Mouse (Mus musculus): ENCODE data around the gene Swt1. TPM values are rescaled to one million over a fixed set of nuclear protein-coding genes. Genes with fewer than 3 reads are reported as not detected.

The Swt1 gene
- total RNA-seq, 2 experiments from 2014 or later: 23.5 to 41.0 TPM

DNA sequence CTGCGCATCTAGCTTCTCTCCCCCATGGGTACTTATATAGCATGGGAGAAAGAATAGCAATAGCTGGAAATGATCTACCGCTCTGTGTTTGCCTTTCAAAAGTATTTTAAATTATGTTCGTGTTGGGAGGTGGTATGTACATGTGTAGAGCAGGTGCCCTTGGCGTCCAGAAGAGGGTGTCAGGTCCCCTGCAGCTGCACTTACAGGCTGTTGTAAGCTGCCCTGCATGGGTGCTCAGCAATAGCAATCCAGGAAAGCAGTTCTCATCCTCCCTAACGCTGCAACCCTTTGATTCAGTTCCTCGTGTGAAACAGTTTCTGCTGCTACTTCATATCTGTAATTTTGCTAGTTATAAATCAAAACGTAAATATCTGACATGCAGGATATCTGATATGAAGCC lies 98.7 kb downstream of the Swt1 start:
- ATAC-seq (replicated peaks; ENCODE audit: low FRiP score, low TSS enrichment, poor library complexity, severe bottlenecking): no peak

DNA sequence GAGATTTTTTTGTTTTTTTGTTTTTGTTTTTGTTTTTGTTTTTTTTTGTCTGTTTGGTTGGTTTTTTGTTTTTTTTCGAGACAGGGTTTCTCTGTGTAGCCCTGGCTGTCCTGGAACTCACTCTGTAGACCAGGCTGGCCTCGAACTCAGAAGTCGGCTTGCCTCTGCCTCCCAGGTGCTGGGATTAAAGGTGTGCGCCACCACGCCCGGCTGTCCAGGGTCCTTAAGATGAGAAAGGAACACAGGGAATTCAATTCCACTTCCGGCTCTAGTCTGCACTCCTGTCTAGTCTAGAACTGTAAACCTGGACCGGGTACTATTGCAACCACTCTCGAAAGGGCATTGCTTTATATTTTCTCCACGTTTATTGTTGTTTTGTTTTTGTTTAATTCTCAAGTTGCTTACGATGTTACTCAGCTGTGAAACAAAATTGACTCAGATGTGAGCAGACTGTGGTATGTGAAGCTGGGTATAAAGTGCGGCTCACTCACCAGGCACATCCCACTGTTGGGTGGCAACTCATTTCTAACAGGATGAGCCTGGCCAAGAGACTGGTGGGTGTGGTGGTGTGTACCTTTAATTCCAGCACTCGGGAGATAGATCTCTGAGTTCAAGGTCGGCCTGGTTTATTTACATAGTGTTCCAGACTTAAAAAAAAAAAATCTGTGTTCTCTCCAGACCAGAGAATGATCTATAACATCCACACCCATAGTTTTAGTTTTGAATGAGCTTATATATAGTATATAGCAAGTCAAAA lies 99.7 kb downstream of the Swt1 start:
- ATAC-seq (replicated peaks; ENCODE audit: low FRiP score, low TSS enrichment, poor library complexity, severe bottlenecking): no peak

DNA sequence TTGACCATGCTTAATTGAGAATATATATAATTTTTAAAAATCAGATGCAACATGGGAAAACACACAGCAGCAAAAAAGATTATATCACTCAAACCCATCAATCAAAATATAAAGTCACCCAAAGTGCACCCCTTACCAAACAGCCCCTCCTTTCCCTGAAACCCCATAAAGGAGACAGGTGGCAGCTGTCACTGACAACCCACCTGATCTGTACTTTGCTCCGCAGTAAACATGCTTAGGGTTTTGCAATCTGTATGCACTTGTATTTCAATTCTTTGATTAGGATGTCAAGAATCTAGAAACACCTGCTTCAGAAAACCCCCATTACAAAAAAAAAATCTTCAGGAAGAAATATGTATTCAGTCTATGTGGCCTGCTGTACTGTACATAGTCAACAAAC lies 102.9 kb downstream of the Swt1 start:
- no peak for ATAC-seq (replicated peaks; ENCODE audit: low FRiP score, low TSS enrichment, poor library complexity, severe bottlenecking)

DNA sequence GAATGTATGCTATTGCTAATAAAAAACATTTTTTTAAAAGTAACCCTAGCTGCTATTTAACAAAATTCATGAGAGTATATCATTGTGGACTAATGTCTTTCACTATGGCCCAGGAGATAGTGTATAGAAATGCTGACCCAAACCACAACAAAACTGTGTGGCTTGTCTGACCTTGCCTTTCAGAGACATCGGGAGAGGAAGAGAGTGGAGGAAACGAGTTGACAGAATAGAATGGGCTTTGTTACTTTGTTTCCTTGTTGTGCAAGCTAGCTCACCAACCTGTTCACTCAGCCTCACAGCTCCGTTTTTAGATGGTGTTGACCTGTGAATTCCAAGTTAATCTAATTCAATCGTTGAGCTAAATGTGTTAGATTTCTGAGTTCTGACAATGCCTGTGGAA lies 107.8 kb downstream of the Swt1 start:
- no peak for ATAC-seq (replicated peaks; ENCODE audit: low FRiP score, low TSS enrichment, poor library complexity, severe bottlenecking)

DNA sequence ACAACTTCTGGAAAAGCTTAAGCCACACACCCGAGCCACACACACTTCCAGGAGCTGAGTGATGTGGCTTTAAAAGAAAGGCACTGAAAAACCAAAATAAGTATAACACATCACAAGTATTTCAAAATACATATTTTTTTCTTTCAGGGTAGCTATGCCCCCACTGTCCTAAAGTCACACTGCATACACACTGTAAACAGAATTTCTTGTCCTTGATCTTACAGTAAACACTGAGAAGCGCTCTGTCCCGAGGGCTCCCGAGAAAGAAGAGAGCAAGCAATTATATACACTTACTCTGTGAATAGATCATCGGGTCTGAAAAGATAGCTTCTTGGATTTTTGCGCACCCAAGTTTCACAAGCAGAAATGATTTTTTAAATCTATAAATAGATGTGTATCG lies 109.0 kb downstream of the Swt1 start:
- ATAC-seq (replicated peaks; ENCODE audit: low FRiP score, low TSS enrichment, poor library complexity, severe bottlenecking): no peak

Other genes starting within 250 kb of the Swt1 start
- gene Gm47985, start 245.9 kb downstream of the Swt1 start, total RNA-seq (2014; fragmentation: Nextera tagmentation): 0.69 TPM in 1 of 2 replicates, not detected in the other
- gene Gm47985, start 245.9 kb downstream of the Swt1 start, total RNA-seq (2017): 0.19 TPM in 1 of 2 replicates, not detected in the other
- gene Gm8947, start 236.1 kb downstream of the Swt1 start, total RNA-seq (2014; fragmentation: Nextera tagmentation): 0.64 TPM in 1 of 2 replicates, not detected in the other
- gene Gm8947, start 236.1 kb downstream of the Swt1 start, total RNA-seq (2017): 0.27 TPM in 1 of 2 replicates, not detected in the other
- gene Gm47995, start 230.0 kb downstream of the Swt1 start, total RNA-seq (2014; fragmentation: Nextera tagmentation): not detected in 2 replicates
- gene Gm47995, start 230.0 kb downstream of the Swt1 start, total RNA-seq (2017): 0.91 and 3.4 TPM in 2 replicates
- gene 3110040M04Rik, start 224.3 kb downstream of the Swt1 start, total RNA-seq (2014; fragmentation: Nextera tagmentation): not detected in 2 replicates
- gene 3110040M04Rik, start 224.3 kb downstream of the Swt1 start, total RNA-seq (2017): 3.3 TPM in 1 of 2 replicates, not detected in the other
- not detected in 2 replicates for gene Gm47996, start 218.3 kb downstream of the Swt1 start, total RNA-seq (2014; fragmentation: Nextera tagmentation)
- not detected in 2 replicates for gene Gm47996, start 218.3 kb downstream of the Swt1 start, total RNA-seq (2017)
- 209 and 234 TPM in 2 replicates for gene Ivns1abp, start 84.0 kb downstream of the Swt1 start, total RNA-seq (2014; fragmentation: Nextera tagmentation)
- gene Ivns1abp, start 84.0 kb downstream of the Swt1 start, total RNA-seq (2017): 309 and 378 TPM in 2 replicates
- 42.4 and 44.1 TPM in 2 replicates for gene Trmt1l, start 87 bp upstream of the Swt1 start, total RNA-seq (2014; fragmentation: Nextera tagmentation)
- gene Trmt1l, start 87 bp upstream of the Swt1 start, total RNA-seq (2017): 29.1 and 33.0 TPM in 2 replicates
- gene Rnf2, start 72.5 kb upstream of the Swt1 start, total RNA-seq (2014; fragmentation: Nextera tagmentation): 32.6 and 33.0 TPM in 2 replicates
- 72.6 and 115 TPM in 2 replicates for gene Rnf2, start 72.5 kb upstream of the Swt1 start, total RNA-seq (2017)
- 0.83 and 2.5 TPM in 2 replicates for gene Fam129a, start 142.7 kb upstream of the Swt1 start, total RNA-seq (2014; fragmentation: Nextera tagmentation)
- gene Fam129a, start 142.7 kb upstream of the Swt1 start, total RNA-seq (2017): 3.0 and 3.1 TPM in 2 replicates